Comparison of ENCODE assay signal across 8 mouse cellular contexts in the genomic region with DNA sequence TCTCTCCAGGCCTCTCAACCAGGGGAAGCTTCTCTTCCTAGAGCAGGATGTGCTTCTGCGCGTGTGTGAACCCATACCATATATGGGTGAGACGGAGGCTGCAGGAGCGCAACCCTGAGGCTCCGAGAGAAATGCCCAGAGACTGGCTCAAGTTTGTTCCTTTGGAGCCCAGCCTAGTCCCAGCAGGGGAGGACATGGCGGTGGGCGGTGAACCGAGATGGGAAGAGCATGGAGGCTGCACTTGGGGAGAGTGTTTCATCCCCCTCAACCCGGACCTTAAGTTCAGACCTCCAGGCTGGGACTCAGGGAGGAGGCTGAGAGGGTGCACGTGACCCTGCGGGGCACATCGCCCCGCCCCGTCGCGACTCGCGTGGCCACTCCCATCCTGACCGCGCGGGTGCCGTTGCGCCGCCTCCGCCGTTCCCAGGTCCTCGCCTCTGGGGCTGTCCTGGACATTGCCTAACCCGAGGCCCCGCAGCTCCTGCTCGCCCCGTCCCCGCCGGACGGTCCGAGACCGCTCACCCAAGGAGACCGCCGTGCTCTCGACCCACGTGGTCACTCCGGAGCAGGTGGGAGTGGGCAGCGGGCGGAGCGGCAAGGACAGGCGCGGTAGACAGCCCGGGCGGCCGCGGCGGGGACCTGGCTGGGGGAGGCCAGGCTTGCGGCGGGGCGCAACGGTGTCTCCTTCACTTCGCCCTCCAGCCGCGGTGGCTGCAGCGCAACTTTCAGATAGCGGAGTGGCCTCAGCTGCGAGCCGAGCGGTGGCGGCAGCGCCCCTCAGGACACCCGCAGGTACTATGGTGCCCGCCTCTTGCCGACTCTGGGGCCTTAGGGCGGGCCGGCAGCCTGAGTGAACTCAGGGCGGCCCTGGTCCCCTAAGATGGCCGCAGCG. TPM values are rescaled to one million over a fixed set of nuclear protein-coding genes. Genes with fewer than 3 reads are reported as not detected.
DNase-seq lines count a peak whose midpoint lies in the region; ATAC-seq and TF ChIP-seq lines count a peak whose summit lies in the region.

No protein-coding gene starts in this region.

- DNase-seq in adipocyte (ENCODE audit: low spot score), result peak; percentile 94
- DNase-seq in gastrocnemius, adult 8-10 months (ENCODE audit: low spot score in 2 of 2), result peak; percentile 96
- DNase-seq in hindlimb bud, embryonic 11.5 days (ENCODE audit: extremely low spot score, low read depth, low spot score), result peak; percentile 77
- peak; percentile 94 to 96 for DNase-seq in left cerebral cortex, adult 8-10 months (ENCODE audit: low spot score in 2 of 2)
- DNase-seq in right cerebral cortex, adult 18-20 months, result peak; percentile 96
- peak; percentile 98 for DNase-seq in urinary bladder, adult 2 months (ENCODE audit: low spot score)

- no peaks in the 10 kb centered on the region for H3K4me1 ChIP-seq in cortical plate, adult 2 months (ENCODE audit: control insufficient read depth, insufficient read depth, low read length)

- H3K27ac ChIP-seq in cortical plate, adult 2 months (ENCODE audit: insufficient read depth, low read length), result peak overlapping the region; percentile 99

- ATAC-seq in megakaryocyte, adult 5-6 weeks (ENCODE audit: poor library complexity, severe bottlenecking), result peak; percentile 93

- no peak for TF ChIP-seq CTCF in cortical plate, adult 2 months (IDR thresholded peaks at IDR 0.05; ENCODE audit: extremely low read depth, insufficient read depth, low read length)

- TF ChIP-seq POLR2A in cortical plate, adult 2 months (IDR thresholded peaks at IDR 0.05; ENCODE audit: extremely low read depth, insufficient read depth, low read length), result peak; percentile 86

- H3K4me3 ChIP-seq in cortical plate, adult 2 months (ENCODE audit: insufficient read depth, low read length), result peak overlapping the region; percentile 85

RNA-seq across cellular contexts. Expression of gene Vdac2, which starts 6.1 kb away (rescaled TPM):
- polyA plus RNA-seq in cortical plate, adult 2 months (2012; rRNA removed), result 179 and 183 TPM in 2 replicates
- total RNA-seq in gastrocnemius, adult 8-10 months (2022), result 100 to 1,000 TPM; 328 to 342 (median 331) TPM
- 100 to 1,000 TPM; 242 to 257 (median 249) TPM for total RNA-seq in left cerebral cortex, adult 8-10 months (2022)
- total RNA-seq in megakaryocyte, adult 5-6 weeks (2015), result 293 and 324 TPM in 2 replicates
- total RNA-seq in megakaryocyte, adult 5-6 weeks (2017), result 231 and 287 TPM in 2 replicates
- polyA plus RNA-seq in urinary bladder, adult 2 months (2012; rRNA removed), result 199 and 227 TPM in 2 replicates

RNA-seq across cellular contexts. Expression of gene Comtd1, which starts 17.7 kb away (rescaled TPM):
- 30.2 and 31.6 TPM in 2 replicates for polyA plus RNA-seq in cortical plate, adult 2 months (2012; rRNA removed)
- total RNA-seq in gastrocnemius, adult 8-10 months (2022), result 10 to 100 TPM in 2 of 4 experiments, 1 to 10 TPM in 2; 6.5 to 11.5 (median 9.7) TPM
- total RNA-seq in left cerebral cortex, adult 8-10 months (2022), result 10 to 100 TPM; 23.8 to 32.8 (median 30.7) TPM
- total RNA-seq in megakaryocyte, adult 5-6 weeks (2015), result 8.0 and 14.3 TPM in 2 replicates
- total RNA-seq in megakaryocyte, adult 5-6 weeks (2017), result 0.89 and 5.4 TPM in 2 replicates
- polyA plus RNA-seq in urinary bladder, adult 2 months (2012; rRNA removed), result 13.2 and 13.9 TPM in 2 replicates

Comparison
In these comparisons a context has a peak if more than half of its experiments do, and no peak if none do; other contexts are left out.
1. Peak in every context shown above with its lines: DNase-seq, ATAC-seq, H3K4me3 ChIP-seq and H3K27ac ChIP-seq.